Mouse (Mus musculus): ENCODE measurements around the gene 1700019D03Rik. TPM values are rescaled to one million over a fixed set of nuclear protein-coding genes. Genes with fewer than 3 reads are reported as not detected.
A peak's percentile ranks its signal among the peaks of the same experiment; 100 is the strongest.

1700019D03Rik gene
- polyA plus RNA-seq, 1 experiment = 0.01 TPM

DNA sequence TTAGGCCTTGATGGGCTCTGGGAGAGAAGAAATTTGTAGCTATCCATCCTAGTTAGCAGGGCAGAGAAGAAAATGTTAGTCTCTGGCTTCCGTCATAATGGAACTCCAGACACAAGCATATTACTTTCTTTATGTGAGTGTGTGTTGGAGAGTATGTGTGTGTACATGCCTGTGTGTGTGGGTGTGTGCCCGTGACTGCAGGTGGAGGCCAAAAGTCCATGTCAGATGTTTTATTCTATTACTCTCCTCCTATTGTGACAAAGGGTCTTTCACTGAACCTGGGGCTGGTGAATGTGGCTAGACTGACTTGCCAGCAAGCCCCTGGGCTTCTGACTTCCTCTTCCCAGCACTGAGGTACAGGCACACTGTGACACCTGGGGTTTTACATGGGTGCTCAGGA, 65.5 kb downstream of the 1700019D03Rik start:
- Histone ChIP-seq H3K36me3 (ENCODE audit: control insufficient read depth, insufficient read depth) (no peaks in the 10 kb centered on the region), H3K27me3 (ENCODE audit: control insufficient read depth, insufficient read depth, insufficient read length) (peaks cover 14% of the 10 kb centered on the region), H3K79me2 (ENCODE audit: control insufficient read depth, insufficient read depth) (no peaks in the 10 kb centered on the region), H3K4me2 (ENCODE audit: low read depth) (no peak overlapping the region), H3K4me3 (no peak overlapping the region), H3ac (ENCODE audit: control insufficient read depth, insufficient read length) (no peak overlapping the region)
- no peak for TF ChIP-seq E2F4 (IDR thresholded peaks at IDR 0.05; ENCODE audit: insufficient read depth)
- no peak for TF ChIP-seq MAX (IDR thresholded peaks at IDR 0.05; ENCODE audit: low read depth)
- TF ChIP-seq MYOD1 (IDR thresholded peaks at IDR 0.05; ENCODE audit: control insufficient read depth in 1 of 3, insufficient read length in 2 of 3, low read depth in 2 of 3) = no peak

- Histone ChIP-seq H3K36me3 (ENCODE audit: control insufficient read depth, insufficient read depth) (no peaks in the 10 kb centered on the region), H3K27me3 (ENCODE audit: control insufficient read depth, insufficient read depth, insufficient read length) (peaks cover 14% of the 10 kb centered on the region), H3K79me2 (ENCODE audit: control insufficient read depth, insufficient read depth) (no peaks in the 10 kb centered on the region), H3K4me2 (ENCODE audit: low read depth) (no peak overlapping the region), H3K4me3 (no peak overlapping the region), H3ac (ENCODE audit: control insufficient read depth, insufficient read length) (no peak overlapping the region)
- TF ChIP-seq USF1 (IDR thresholded peaks at IDR 0.05; ENCODE audit: low read depth) = no peak
Measured at GRCm38 (mm10) chr1:52953548-52953947, 66.4 kb downstream of the 1700019D03Rik start.

DNA sequence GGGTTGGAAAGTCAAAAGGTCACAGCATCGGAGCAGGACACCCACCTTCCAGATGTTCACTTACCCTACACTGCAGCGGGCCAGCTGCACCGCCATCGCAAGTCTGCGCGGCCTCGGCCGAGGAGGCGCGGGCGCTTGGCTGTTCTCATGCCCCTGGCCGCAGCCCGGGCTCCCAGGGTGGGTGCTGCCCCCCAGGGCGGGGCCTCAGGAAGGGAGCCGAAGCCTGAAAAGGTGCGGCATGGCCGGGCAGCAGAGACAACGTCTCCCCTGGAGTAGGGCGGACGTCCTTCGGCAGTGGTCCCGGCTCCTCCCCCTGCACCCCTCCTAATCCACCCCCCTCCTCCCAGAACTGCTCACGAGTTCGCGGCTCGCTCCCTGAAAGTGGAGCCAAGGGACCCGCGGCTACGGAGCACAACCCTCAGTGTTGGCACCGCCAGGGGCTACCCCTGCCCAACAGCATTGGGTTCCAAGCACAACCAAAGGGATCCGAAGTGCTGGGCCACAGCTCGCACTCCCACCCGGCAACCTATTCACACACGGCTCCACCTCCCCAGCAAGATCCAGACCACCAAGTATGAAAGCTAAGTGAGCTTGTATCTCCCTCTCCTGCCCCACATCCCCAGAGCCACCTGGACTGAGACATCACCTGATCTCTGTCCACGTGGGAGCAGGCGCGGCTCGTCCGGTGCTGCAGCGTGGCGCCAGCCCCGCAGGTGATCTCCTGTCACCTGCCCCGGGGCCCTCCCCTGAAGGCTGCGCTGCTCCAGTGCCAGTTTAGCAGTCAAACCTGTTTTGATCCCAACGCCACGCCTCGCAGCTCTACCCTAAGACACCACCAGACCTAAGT, 67.2 kb downstream of the 1700019D03Rik start:
- H3K4me2 ChIP-seq (ENCODE audit: low read depth) = peak overlapping the region; percentile 58
- no peak overlapping the region for H3K4me3 ChIP-seq
- no peaks in the 10 kb centered on the region for H3K79me2 ChIP-seq (ENCODE audit: control insufficient read depth, insufficient read depth)
- H3K27me3 ChIP-seq (ENCODE audit: control insufficient read depth, insufficient read depth, insufficient read length) = peaks cover 14% of the 10 kb centered on the region
- TF ChIP-seq MYOG (IDR thresholded peaks at IDR 0.05; ENCODE audit: control insufficient read depth in 1 of 3, insufficient read depth in 1 of 3, insufficient read length in 2 of 3, low read depth in 2 of 3) (no peak), CEBPB (IDR thresholded peaks at IDR 0.05; ENCODE audit: insufficient read depth, poor library complexity, severe bottlenecking) (no peak), TCF3 (IDR thresholded peaks at IDR 0.05; ENCODE audit: insufficient read length, low read depth) (no peak), USF1 (IDR thresholded peaks at IDR 0.05; ENCODE audit: low read depth) (no peak), E2F4 (IDR thresholded peaks at IDR 0.05; ENCODE audit: insufficient read depth) (no peak), TCF12 (IDR thresholded peaks at IDR 0.05; ENCODE audit: insufficient read depth, poor library complexity, severe bottlenecking) (no peak), SRF (IDR thresholded peaks at IDR 0.05; ENCODE audit: control insufficient read depth, insufficient read length, low read depth) (no peak), MYOD1 (IDR thresholded peaks at IDR 0.05; ENCODE audit: control insufficient read depth in 1 of 3, insufficient read length in 2 of 3, low read depth in 2 of 3) (no peak), MAX (IDR thresholded peaks at IDR 0.05; ENCODE audit: low read depth) (no peak), REST (IDR thresholded peaks at IDR 0.05; ENCODE audit: insufficient read depth, insufficient read length) (no peak), POLR2AphosphoS2 (IDR thresholded peaks at IDR 0.05; ENCODE audit: insufficient read length, low read depth) (no peak), POLR2A (IDR thresholded peaks at IDR 0.05; ENCODE audit: insufficient read length, low read depth) (no peak)
- no peaks in the 10 kb centered on the region for H3K36me3 ChIP-seq (ENCODE audit: control insufficient read depth, insufficient read depth)
- no peak overlapping the region for H3ac ChIP-seq (ENCODE audit: control insufficient read depth, insufficient read length)

DNA sequence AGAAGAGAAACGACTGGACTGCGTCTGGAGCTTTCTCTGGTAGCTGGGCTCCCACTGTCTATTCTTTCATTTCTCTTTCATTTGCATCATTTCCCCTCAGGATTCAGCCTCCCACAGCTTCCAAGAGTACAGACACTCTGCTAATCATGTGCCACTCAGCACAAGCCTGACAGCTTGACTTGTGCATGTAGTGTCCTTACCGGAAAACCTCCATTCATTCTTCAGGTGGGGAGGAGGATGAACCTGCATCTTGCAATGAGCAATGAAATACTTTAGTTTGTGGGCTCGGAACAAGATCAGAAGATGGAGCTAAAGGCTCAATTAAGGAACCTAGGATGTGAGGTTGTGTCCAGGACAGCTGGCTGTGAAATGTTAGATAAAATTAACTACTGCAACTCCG, 67.8 kb downstream of the 1700019D03Rik start:
- H3K27me3 ChIP-seq (ENCODE audit: control insufficient read depth, insufficient read depth, insufficient read length) = peaks cover 14% of the 10 kb centered on the region
- no peaks in the 10 kb centered on the region for H3K36me3 ChIP-seq (ENCODE audit: control insufficient read depth, insufficient read depth)
- H3K79me2 ChIP-seq (ENCODE audit: control insufficient read depth, insufficient read depth) = no peaks in the 10 kb centered on the region
- H3ac ChIP-seq (ENCODE audit: control insufficient read depth, insufficient read length) = no peak overlapping the region
- peak overlapping the region; percentile 58 for H3K4me2 ChIP-seq (ENCODE audit: low read depth)
- TF ChIP-seq POLR2A (IDR thresholded peaks at IDR 0.05; ENCODE audit: insufficient read length, low read depth) (no peak), REST (IDR thresholded peaks at IDR 0.05; ENCODE audit: insufficient read depth, insufficient read length) (no peak), MYOD1 (IDR thresholded peaks at IDR 0.05; ENCODE audit: control insufficient read depth in 1 of 3, insufficient read length in 2 of 3, low read depth in 2 of 3) (no peak), MAX (IDR thresholded peaks at IDR 0.05; ENCODE audit: low read depth) (no peak), CEBPB (IDR thresholded peaks at IDR 0.05; ENCODE audit: insufficient read depth, poor library complexity, severe bottlenecking) (no peak), E2F4 (IDR thresholded peaks at IDR 0.05; ENCODE audit: insufficient read depth) (no peak), TCF12 (IDR thresholded peaks at IDR 0.05; ENCODE audit: insufficient read depth, poor library complexity, severe bottlenecking) (no peak), POLR2AphosphoS2 (IDR thresholded peaks at IDR 0.05; ENCODE audit: insufficient read length, low read depth) (no peak), SRF (IDR thresholded peaks at IDR 0.05; ENCODE audit: control insufficient read depth, insufficient read length, low read depth) (no peak), MYOG (IDR thresholded peaks at IDR 0.05; ENCODE audit: control insufficient read depth in 1 of 3, insufficient read depth in 1 of 3, insufficient read length in 2 of 3, low read depth in 2 of 3) (no peak), USF1 (IDR thresholded peaks at IDR 0.05; ENCODE audit: low read depth) (no peak), TCF3 (IDR thresholded peaks at IDR 0.05; ENCODE audit: insufficient read length, low read depth) (no peak)
- H3K4me3 ChIP-seq = no peak overlapping the region

- no peak overlapping the region for H3ac ChIP-seq (ENCODE audit: control insufficient read depth, insufficient read length)
- H3K27me3 ChIP-seq (ENCODE audit: control insufficient read depth, insufficient read depth, insufficient read length) = peaks cover 14% of the 10 kb centered on the region
- no peak overlapping the region for H3K4me3 ChIP-seq
- TF ChIP-seq MAX (IDR thresholded peaks at IDR 0.05; ENCODE audit: low read depth) = no peak
- TF ChIP-seq POLR2A (IDR thresholded peaks at IDR 0.05; ENCODE audit: insufficient read length, low read depth) = no peak
- TF ChIP-seq TCF3 (IDR thresholded peaks at IDR 0.05; ENCODE audit: insufficient read length, low read depth) = no peak
- no peak for TF ChIP-seq POLR2AphosphoS2 (IDR thresholded peaks at IDR 0.05; ENCODE audit: insufficient read length, low read depth)
- TF ChIP-seq REST (IDR thresholded peaks at IDR 0.05; ENCODE audit: insufficient read depth, insufficient read length) = no peak
- no peak for TF ChIP-seq E2F4 (IDR thresholded peaks at IDR 0.05; ENCODE audit: insufficient read depth)
- no peak for TF ChIP-seq CEBPB (IDR thresholded peaks at IDR 0.05; ENCODE audit: insufficient read depth, poor library complexity, severe bottlenecking)
- no peak for TF ChIP-seq MYOG (IDR thresholded peaks at IDR 0.05; ENCODE audit: control insufficient read depth in 1 of 3, insufficient read depth in 1 of 3, insufficient read length in 2 of 3, low read depth in 2 of 3)
- TF ChIP-seq USF1 (IDR thresholded peaks at IDR 0.05; ENCODE audit: low read depth) = no peak
- no peak for TF ChIP-seq TCF12 (IDR thresholded peaks at IDR 0.05; ENCODE audit: insufficient read depth, poor library complexity, severe bottlenecking)
- TF ChIP-seq SRF (IDR thresholded peaks at IDR 0.05; ENCODE audit: control insufficient read depth, insufficient read length, low read depth) = no peak
- TF ChIP-seq MYOD1 (IDR thresholded peaks at IDR 0.05; ENCODE audit: control insufficient read depth in 1 of 3, insufficient read length in 2 of 3, low read depth in 2 of 3) = no peak
- H3K36me3 ChIP-seq (ENCODE audit: control insufficient read depth, insufficient read depth) = no peaks in the 10 kb centered on the region
- no peaks in the 10 kb centered on the region for H3K79me2 ChIP-seq (ENCODE audit: control insufficient read depth, insufficient read depth)
- peak overlapping the region; percentile 58 for H3K4me2 ChIP-seq (ENCODE audit: low read depth)
Measured at GRCm38 (mm10) chr1:52951146-52951868, 68.7 kb downstream of the 1700019D03Rik start.
